Mouse (Mus musculus) kidney, adult 9 months (tissue): Measurements from ENCODE around the gene Olfr1442.
"Not testable (repeated sequence)": the region's sequence is repeated elsewhere in the genome, so short reads cannot be mapped to it uniquely, and the experiment has no call there.

Experiments used
- DNase-seq: peaks from one replicate; pipeline ENCODE4 v3.0.0; 2022

Gene Olfr1442

GRCm38 (mm10) chr19:12670139-12670538, at the start of gene Olfr1442:
Gene Olfr1442 (plus strand): TSS chr19:12670439.
- DNase-seq = no peak

DNA sequence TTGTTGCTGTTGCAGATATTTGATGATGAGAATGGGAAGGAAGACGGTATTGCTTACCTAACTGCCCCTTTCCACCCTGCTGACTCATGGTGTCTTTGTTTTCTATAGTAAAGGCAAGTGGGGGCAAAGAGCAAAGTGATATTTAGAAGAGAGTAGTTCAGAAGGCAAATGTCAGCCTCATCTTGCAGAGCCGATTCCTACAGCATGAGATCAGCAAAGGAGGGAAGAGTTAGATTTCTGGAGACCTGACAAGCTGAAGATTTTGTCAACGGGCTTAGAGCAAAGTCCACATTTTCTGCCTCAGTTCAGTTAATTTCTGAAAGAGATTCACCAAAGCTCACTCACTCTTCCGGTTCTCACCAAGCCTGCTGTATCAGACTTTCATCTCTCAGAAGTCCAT, 37.1 kb upstream of the Olfr1442 start, which contains the start of gene Glyat:
TSS of gene Glyat (plus strand) at position 133 of the 400 bp plus-strand sequence.
- peak; percentile 89 for DNase-seq

- peak; percentile 53 for DNase-seq
These were observed 36.0 kb upstream of the Olfr1442 start for GRCm38 (mm10) chr19:12634259-12634658.

DNA sequence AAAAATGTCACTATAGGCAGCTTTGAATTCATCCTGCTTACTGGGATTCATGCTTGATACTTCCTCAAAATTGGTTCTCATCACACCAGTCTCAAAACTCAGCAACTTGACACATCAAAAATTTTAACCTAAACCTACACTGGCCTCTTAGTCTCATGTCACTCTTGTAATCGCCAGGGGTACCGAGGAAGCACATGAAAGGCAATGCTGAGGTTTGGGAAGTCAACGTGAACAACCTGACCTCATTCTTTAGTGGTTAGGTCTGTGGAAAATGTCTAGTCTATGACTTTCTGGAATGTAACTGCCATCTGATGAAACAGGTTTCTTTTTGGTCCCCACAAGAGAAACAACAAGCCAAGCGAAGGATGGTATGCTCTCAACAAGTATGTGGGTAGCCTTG, 35.3 kb upstream of the Olfr1442 start:
- no peak for DNase-seq

DNA sequence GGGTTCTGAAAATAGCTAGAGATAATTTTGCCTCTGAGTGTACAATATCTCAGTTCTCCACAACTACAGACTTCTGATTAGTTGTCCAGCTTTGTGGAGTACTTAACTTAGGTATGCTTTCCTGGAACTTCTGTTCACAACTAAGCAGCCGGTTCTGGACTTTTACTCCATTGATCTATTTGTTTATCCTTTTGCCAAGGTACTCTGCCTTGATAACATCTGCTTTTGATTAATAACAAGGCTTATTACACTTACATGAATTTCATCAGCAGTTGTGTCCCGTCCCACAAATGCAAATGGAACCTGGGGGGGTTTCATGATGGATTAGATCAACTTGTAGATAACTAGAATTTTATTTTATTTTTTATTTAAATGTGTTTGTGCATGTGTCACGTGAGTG, 33.4 kb upstream of the Olfr1442 start:
- no peak for DNase-seq

DNA sequence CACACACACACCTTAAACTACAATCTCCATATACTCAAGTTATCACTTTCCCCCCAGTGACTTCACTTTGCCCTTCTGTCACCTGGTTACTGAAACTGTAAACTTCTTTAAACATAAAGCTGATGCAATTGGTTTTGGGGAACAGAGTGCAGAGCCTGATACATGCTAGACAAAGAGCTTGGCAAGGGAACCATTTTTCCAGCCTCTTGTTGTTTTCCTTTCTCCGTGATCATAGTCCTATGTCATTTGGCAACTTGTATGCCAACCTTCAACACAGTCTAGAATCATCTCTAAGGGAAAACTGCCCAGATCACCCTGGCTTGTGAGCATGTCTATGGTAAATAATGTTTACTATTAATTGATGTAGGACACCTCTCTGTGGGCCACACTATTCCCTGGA, 32.2 kb upstream of the Olfr1442 start:
- DNase-seq = peak; percentile 34

DNA sequence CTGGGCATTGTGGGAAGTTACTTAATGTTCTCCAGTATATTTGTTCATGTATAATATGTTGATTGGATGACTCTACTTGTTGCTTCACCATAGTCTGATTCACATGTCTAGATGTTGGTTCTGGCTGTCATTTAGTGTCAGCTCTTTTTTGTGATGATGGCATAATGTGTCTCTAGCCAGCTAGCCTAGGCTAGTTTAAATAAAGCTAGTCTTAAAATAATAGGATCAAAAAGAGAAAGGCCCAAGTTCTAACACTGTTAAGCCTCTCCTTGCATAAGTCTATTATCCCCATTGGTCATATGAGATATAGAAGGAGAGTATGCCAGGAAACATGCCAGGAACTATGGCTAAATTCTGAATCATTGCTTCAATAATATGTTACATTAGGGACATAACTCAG, 20.7 kb upstream of the Olfr1442 start:
- no peak for DNase-seq

DNA sequence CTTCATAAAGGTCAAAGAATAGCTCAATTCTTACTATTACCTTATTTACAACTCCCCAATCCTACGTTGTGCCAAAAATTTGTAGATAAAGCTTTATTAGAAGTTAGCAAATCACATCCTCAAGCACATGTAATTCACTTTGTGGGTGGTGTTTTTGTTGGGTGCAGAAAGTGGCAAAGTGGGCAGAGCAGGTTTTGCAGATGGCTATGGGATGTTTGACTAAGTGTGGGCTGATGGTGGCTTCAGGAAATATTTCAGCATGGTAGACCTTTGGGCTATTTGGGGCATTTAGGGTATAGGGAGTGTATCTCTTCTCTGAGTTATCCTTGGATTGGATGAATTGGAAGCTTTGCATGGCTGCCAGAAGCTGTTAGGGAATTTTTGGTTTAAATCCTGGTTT, 4.1 kb upstream of the Olfr1442 start:
- DNase-seq = no peak

- DNase-seq = peak; percentile 62
These were observed 1.6 kb upstream of the Olfr1442 start for GRCm38 (mm10) chr19:12668601-12669000.

DNA sequence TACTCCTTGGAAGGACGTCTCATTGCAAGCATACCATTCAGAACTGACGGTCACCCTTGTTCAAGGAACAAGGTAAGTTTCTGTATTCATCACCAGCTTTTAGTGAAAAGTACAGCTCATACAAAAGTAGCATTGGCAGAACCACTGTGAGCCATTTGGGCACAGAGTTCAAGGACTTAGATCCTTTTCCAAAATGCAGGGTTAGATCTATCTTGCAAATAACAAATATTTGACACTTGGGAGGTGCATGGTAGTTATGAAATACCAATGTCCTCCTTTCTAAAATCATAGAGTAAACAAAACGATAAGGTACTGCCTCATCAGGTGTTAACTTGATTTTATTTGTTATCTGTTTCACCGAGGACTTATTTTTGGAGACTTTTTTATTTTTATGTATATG, 812 bp downstream of the Olfr1442 start:
- no peak for DNase-seq

GRCm38 (mm10) chr19:12677812-12678211, 7.6 kb downstream of the Olfr1442 start, which contains the start of gene Olfr1443:
Gene Olfr1443 (plus strand): TSS chr19:12678112.
- no peak for DNase-seq

DNA sequence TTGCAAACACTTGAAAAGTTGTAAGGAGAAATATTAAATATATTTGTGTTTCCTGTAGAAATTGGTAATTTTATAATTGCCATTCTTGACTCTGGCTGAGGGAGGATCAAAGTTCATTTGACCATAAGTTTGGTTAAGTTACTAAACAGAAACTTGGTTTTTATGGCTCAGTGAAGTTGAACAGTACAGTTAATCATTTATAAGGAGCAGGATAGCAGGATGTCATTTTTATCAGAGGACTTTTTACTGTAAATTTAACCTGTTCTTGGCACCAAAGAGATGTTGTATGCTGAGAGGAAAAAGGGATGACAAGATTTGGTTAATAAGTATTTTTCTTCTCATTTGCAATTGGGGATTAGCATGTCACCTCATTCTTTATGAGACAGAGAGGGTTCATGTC, 14.4 kb downstream of the Olfr1442 start:
- peak; percentile 79 for DNase-seq

DNA sequence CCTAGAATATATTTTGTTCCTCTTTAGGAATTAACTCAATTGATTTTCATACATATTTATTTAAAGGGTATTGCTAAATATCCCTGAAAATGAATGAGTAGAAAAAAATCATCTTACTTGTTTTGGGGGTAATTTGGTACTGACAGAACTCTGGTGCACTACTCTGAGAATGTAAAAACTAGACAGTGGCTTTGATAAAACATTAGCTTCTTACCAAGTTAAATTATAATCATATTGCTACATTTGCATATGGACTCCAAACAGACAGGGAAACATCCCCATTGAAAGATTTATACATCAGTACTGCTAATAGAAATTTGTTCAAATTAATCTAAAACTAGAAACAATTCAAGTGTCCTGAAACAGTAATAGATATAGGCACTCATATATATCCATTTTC, 15.0 kb downstream of the Olfr1442 start:
- DNase-seq = peak; percentile 62

GRCm38 (mm10) chr19:12695590-12695989, 25.4 kb downstream of the Olfr1442 start, which contains the start of gene Keg1:
Gene Keg1 (plus strand): TSS chr19:12695786.
- DNase-seq = peak; percentile 91

DNA sequence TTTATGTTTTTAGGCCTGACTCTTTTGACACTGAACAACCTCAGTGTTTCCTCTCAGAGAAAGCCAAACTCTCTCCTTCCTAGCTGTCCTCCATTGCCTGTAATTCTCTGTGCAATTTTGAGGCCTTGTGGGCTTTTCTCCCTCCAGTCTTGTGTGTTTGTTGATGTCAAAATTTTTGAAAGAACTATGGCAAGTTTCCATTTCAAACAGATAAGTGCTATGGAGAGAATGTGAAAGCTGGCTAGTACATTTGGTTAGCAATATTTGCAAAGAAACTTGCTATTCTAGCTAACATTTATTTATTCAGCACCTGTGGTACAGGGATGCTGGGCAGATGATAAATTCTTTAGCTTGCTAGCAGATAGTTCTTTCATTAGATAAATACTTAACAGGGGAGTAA, 26.0 kb downstream of the Olfr1442 start:
- DNase-seq = no peak

DNA sequence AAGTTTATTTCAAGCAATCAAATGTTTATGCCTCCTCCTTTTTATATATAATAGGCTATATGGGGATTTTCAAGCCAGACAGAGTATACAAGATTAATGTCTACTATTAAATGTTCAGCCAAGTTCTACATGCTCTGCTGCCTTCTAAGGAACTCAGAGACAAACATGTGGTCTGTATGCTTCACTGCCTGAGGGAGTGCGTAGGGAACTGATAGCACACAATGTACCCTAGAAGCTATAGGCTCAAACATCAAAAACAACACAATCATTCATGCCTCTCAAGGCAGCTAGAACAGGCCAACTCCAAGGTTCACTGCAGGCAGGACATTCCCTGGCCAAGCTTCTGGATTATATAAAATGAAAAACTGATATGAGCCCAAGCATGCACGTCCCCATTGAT, 38.2 kb downstream of the Olfr1442 start:
- peak; percentile 22 for DNase-seq

GRCm38 (mm10) chr19:12708986-12709385, 38.7 kb downstream of the Olfr1442 start:
- DNase-seq = no peak

DNA sequence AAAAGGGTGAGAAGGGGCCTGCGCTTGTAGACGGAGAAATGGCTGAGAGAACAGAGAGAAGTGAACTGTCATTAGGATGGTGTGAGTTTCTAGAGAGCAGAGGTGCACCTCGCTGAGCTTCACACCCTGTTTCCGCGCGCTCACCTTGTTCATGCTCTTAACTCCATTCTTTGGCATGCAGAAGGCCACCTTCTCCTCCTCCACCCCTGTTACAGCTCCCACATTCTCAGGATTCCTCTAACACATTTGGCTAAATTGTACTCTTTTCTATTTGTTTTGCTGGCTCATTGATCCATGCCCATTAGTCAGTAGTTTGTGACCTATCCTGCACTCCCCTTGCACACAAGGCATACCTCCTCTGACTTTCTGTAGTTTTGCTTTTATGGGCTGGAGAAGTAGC, 49.0 kb downstream of the Olfr1442 start:
- no peak for DNase-seq

- DNase-seq = no peak
These were observed 50.2 kb downstream of the Olfr1442 start for GRCm38 (mm10) chr19:12720463-12720862.

DNA sequence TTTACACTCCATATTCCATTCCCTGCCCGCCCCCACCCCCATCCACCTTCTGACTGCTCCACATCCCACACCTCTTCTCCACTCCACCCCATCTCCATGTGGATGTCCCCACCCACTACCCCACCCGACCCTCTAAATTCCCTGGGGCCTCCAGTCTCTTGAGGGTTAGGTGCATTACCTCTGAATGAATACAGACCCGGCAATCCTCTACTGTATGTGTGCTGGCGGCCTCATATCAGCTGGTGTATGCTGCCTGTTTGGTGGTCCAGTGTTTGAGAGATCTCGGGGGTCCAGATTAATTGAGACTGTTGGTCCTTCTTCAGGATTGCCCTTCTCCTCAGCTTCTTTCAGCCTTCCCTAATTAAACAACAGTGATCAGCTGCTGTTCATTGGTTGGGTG, 50.7 kb downstream of the Olfr1442 start:
- not testable (repeated sequence) for DNase-seq

- peak; percentile 26 for DNase-seq
These were observed 51.4 kb downstream of the Olfr1442 start for GRCm38 (mm10) chr19:12721596-12721995.

DNA sequence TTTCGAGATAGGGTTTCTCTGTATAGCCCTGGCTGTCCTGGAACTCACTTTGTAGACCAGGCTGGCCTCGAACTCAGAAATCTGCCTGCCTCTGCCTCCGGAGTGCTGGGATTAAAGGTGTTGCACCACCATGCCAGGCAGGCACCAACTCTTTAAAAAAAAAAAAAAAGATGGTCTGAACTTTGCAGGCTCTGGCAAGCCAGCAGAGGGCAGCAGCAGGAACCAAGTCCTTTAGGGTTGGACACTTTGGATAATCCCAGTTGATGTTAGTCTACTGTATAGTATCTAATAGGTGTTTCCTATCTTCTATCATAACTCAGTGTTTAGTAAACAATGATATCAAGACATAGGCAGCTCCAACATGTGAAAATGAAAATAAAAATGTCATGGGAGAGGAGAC, 52.1 kb downstream of the Olfr1442 start:
- DNase-seq = peak; percentile 56

GRCm38 (mm10) chr19:12725851-12726250, 55.6 kb downstream of the Olfr1442 start:
- DNase-seq = no peak
